Mouse (Mus musculus): ENCODE results near the gene Ikzf3. TPM values are rescaled to one million over a fixed set of nuclear protein-coding genes. Genes with fewer than 3 reads are reported as not detected.

Gene Ikzf3
- 1 to 10 TPM; 3.0 to 3.1 TPM for total RNA-seq (2023)

GRCm38 (mm10) chr11:98545711-98546231, at the start of gene Ikzf3:
Ikzf3 (minus strand) TSS chr11:98546031.

GRCm38 (mm10) chr11:98586892-98587563, 41.2 kb upstream of the Ikzf3 start, which contains the start of gene Ormdl3:
Ormdl3 (minus strand) TSS chr11:98587368.

GRCm38 (mm10) chr11:98550975-98551828, 5.4 kb upstream of the Ikzf3 start, which contains the start of gene Zpbp2:
Zpbp2 (plus strand) TSS chr11:98551097.

GRCm38 (mm10) chr11:98446213-98446561, 99.6 kb downstream of the Ikzf3 start, which contains the start of gene Grb7:
Grb7 (plus strand) TSS chr11:98446394.

GRCm38 (mm10) chr11:98438331-98439158, 107.3 kb downstream of the Ikzf3 start, which contains the start of gene Mien1:
Mien1 (minus strand) TSS chr11:98438991.

Other genes starting within 250 kb of the Ikzf3 start
- not detected for gene Neurod2, start 216.4 kb downstream of the Ikzf3 start, total RNA-seq (2023)
- gene Ppp1r1b, start 197.6 kb downstream of the Ikzf3 start, total RNA-seq (2023) = not detected
- 10 to 100 TPM; 50.6 to 53.9 TPM for gene Stard3, start 187.7 kb downstream of the Ikzf3 start, total RNA-seq (2023)
- gene Tcap, start 162.2 kb downstream of the Ikzf3 start, total RNA-seq (2023) = under 1 TPM in 1 of 2 experiments, not detected in 1; 0.50 TPM
- not detected for gene Pnmt, start 159.6 kb downstream of the Ikzf3 start, total RNA-seq (2023)
- gene Pgap3, start 145.5 kb downstream of the Ikzf3 start, total RNA-seq (2023) = 1 to 10 TPM; 2.3 to 3.6 TPM
- gene Erbb2, start 133.6 kb downstream of the Ikzf3 start, total RNA-seq (2023) = under 1 TPM in 1 of 2 experiments, not detected in 1; 0.13 TPM
- gene Mien1, start 107.0 kb downstream of the Ikzf3 start, total RNA-seq (2023) = 10 to 100 TPM; 36.4 to 39.4 TPM
- gene Grb7, start 99.6 kb downstream of the Ikzf3 start, total RNA-seq (2023) = not detected
- under 1 TPM in 1 of 2 experiments, not detected in 1; 0.33 TPM for gene Zpbp2, start 5.1 kb upstream of the Ikzf3 start, total RNA-seq (2023)
- gene Ormdl3, start 41.3 kb upstream of the Ikzf3 start, total RNA-seq (2023) = 10 to 100 TPM in 1 of 2 experiments, 1 to 10 TPM in 1; 8.6 to 11.0 TPM
- gene Lrrc3c, start 52.3 kb upstream of the Ikzf3 start, total RNA-seq (2023) = not detected
- gene Gm12355, start 79.6 kb upstream of the Ikzf3 start, total RNA-seq (2023) = 10 to 100 TPM; 19.7 to 20.5 TPM
- gene Gsdma3, start 80.3 kb upstream of the Ikzf3 start, total RNA-seq (2023) = under 1 TPM in 1 of 2 experiments, not detected in 1; 0.57 TPM
- not detected for gene Gsdma2, start 100.7 kb upstream of the Ikzf3 start, total RNA-seq (2023)
- not detected for gene Gsdma, start 118.3 kb upstream of the Ikzf3 start, total RNA-seq (2023)
- gene Psmd3, start 136.5 kb upstream of the Ikzf3 start, total RNA-seq (2023) = 10 to 100 TPM; 46.3 to 52.0 TPM
- gene Csf3, start 155.2 kb upstream of the Ikzf3 start, total RNA-seq (2023) = under 1 TPM in 1 of 2 experiments, not detected in 1; 0.33 TPM
- gene Med24, start 183.4 kb upstream of the Ikzf3 start, total RNA-seq (2023) = 10 to 100 TPM; 39.0 to 54.0 TPM
- 10 to 100 TPM; 24.3 to 28.2 TPM for gene Thra, start 194.6 kb upstream of the Ikzf3 start, total RNA-seq (2023)
- 1 to 10 TPM in 1 of 2 experiments, under 1 TPM in 1; 0.68 to 1.1 TPM for gene Nr1d1, start 229.3 kb upstream of the Ikzf3 start, total RNA-seq (2023)
- 100 to 1,000 TPM; 193 to 195 TPM for gene Msl1, start 249.5 kb upstream of the Ikzf3 start, total RNA-seq (2023)

All from neutrophil, adult 83 days (primary cell).